Mouse (Mus musculus) CH12.LX (cell line): ENCODE results near the gene Vps45. TPM values are rescaled to one million over a fixed set of nuclear protein-coding genes. Genes with fewer than 3 reads are reported as not detected.

Experiments
- DNase-seq: peaks from one replicate; pipeline ENCODE4 v3.0.0-alpha.2; 2013; ENCODE audit errors: extremely low read depth
- H3K27ac ChIP-seq: 2 replicates; pipeline ENCODE4 v1.5.1; 2012; ENCODE audit warnings: low read depth, mild to moderate bottlenecking, control low read depth, moderate library complexity; ENCODE audit not compliant: insufficient read depth
- H3K27me3 ChIP-seq: replicated peaks from 2 replicates; pipeline ENCODE3; 2012; ENCODE audit warnings: inconsistent platforms
- H3K36me3 ChIP-seq, 2 experiments: replicated peaks in 1 of 2; 2 replicates each; pipeline versions ENCODE3 to v1.6.1; 2012; ENCODE audit warnings: inconsistent platforms in 1 of 2, low read length in 1 of 2, mild to moderate bottlenecking in 1 of 2, mixed read lengths in 1 of 2, moderate library complexity in 1 of 2; ENCODE audit not compliant: control insufficient read depth in 1 of 2, insufficient read depth in 1 of 2
- H3K4me1 ChIP-seq, 2 experiments: 2 replicates each; pipeline ENCODE4 v1.6.1; 2012; ENCODE audit warnings: inconsistent platforms in 1 of 2, moderate library complexity in 1 of 2; ENCODE audit not compliant: insufficient read depth in 2 of 2, control insufficient read depth in 1 of 2
- H3K4me2 ChIP-seq: 2 replicates; pipeline ENCODE4 v1.6.1; 2012; ENCODE audit warnings: low read depth, mild to moderate bottlenecking, control low read depth; ENCODE audit not compliant: poor library complexity, insufficient read depth, severe bottlenecking
- H3K4me3 ChIP-seq, 3 experiments: fragments of 150-350 bp in 1 of 3; sonication (generic) in 1 of 3; replicated peaks in 1 of 3; 2 replicates each; pipeline versions ENCODE3 to v1.5.1; 2011 to 2012; ENCODE audit warnings: low read depth in 2 of 3, low read length in 2 of 3, mild to moderate bottlenecking in 2 of 3, moderate library complexity in 2 of 3, control low read depth in 1 of 3, improper control_type of control experiment in 1 of 3, inconsistent platforms in 1 of 3, mixed read lengths in 1 of 3; ENCODE audit not compliant: poor library complexity in 1 of 3
- H3K79me2 ChIP-seq: replicated peaks from 2 replicates; pipeline ENCODE4 v1.6.1; 2012; ENCODE audit warnings: mild to moderate bottlenecking, moderate library complexity; ENCODE audit not compliant: control insufficient read depth, poor library complexity, insufficient read depth, severe bottlenecking; ENCODE audit errors: extremely low read depth
- H3K9ac ChIP-seq: 2 replicates; pipeline ENCODE4 v1.6.1; 2012; ENCODE audit warnings: low read depth, mild to moderate bottlenecking, control low read depth, moderate library complexity; ENCODE audit not compliant: insufficient read depth
- H3K9me3 ChIP-seq: replicated peaks from 2 replicates; pipeline ENCODE3; 2012; ENCODE audit warnings: low read length, inconsistent platforms, mixed read lengths
- BHLHE40 ChIP-seq: IDR thresholded peaks from 2 replicates; pipeline ENCODE4 v1.6.1; 2011; ENCODE audit warnings: mild to moderate bottlenecking, low read depth, low read length, improper control_type of control experiment
- CHD1 ChIP-seq: IDR thresholded peaks from 2 replicates; pipeline ENCODE4 v1.6.1; 2012; ENCODE audit warnings: low read depth, low read length, improper control_type of control experiment, inconsistent platforms
- CTCF ChIP-seq, 2 experiments: IDR thresholded peaks in 1 of 2; conservative IDR thresholded peaks in 1 of 2; 2 replicates each; pipeline ENCODE4 v1.5.1; 2011 to 2012; ENCODE audit warnings: low read depth in 2 of 2, low read length in 2 of 2, improper control_type of control experiment in 1 of 2, inconsistent platforms in 1 of 2, mild to moderate bottlenecking in 1 of 2, moderate library complexity in 1 of 2
- E2F4 ChIP-seq: IDR thresholded peaks from 2 replicates; pipeline ENCODE4 v1.6.1; 2011; ENCODE audit warnings: low read depth, low read length, improper control_type of control experiment; ENCODE audit not compliant: insufficient replicate concordance
- ELF1 ChIP-seq: IDR thresholded peaks from 2 replicates; pipeline ENCODE4 v1.6.1; 2014; ENCODE audit warnings: low read depth, mild to moderate bottlenecking, inconsistent platforms, low read length, improper control_type of control experiment
- GABPA ChIP-seq: IDR thresholded peaks from 2 replicates; pipeline ENCODE4 v1.6.1; 2012; ENCODE audit warnings: low read depth, low read length, improper control_type of control experiment, inconsistent platforms; ENCODE audit not compliant: insufficient replicate concordance
- IRF4 ChIP-seq: IDR thresholded peaks from 2 replicates; pipeline ENCODE4 v1.6.1; 2014; ENCODE audit warnings: low read depth, mild to moderate bottlenecking, inconsistent platforms, low read length, improper control_type of control experiment
- JUN ChIP-seq: IDR thresholded peaks from 2 replicates; pipeline ENCODE4 v1.6.1; 2011; ENCODE audit warnings: low read depth, mild to moderate bottlenecking, low read length, improper control_type of control experiment, moderate library complexity; ENCODE audit not compliant: insufficient read depth
- JUND ChIP-seq: conservative IDR thresholded peaks from 2 replicates; pipeline ENCODE4 v1.6.1; 2011; ENCODE audit warnings: low read depth, low read length, improper control_type of control experiment
- KAT2A ChIP-seq: IDR thresholded peaks from 2 replicates; pipeline ENCODE4 v1.6.1; 2012; ENCODE audit warnings: low read length, improper control_type of control experiment, inconsistent platforms; ENCODE audit not compliant: insufficient replicate concordance
- MAFK ChIP-seq: IDR thresholded peaks from 2 replicates; pipeline ENCODE4 v1.6.1; 2011; ENCODE audit warnings: low read length, improper control_type of control experiment; ENCODE audit not compliant: insufficient replicate concordance
- MAZ ChIP-seq: IDR thresholded peaks from 2 replicates; pipeline ENCODE4 v1.6.1; 2012; ENCODE audit warnings: low read depth, mild to moderate bottlenecking, inconsistent platforms, low read length, improper control_type of control experiment, moderate library complexity
- MEF2A ChIP-seq: IDR thresholded peaks from 2 replicates; pipeline ENCODE4 v1.6.1; 2014; ENCODE audit warnings: low read depth, mild to moderate bottlenecking, inconsistent platforms, low read length, improper control_type of control experiment, borderline replicate concordance
- NELFE ChIP-seq: IDR thresholded peaks from 2 replicates; pipeline ENCODE4 v1.6.1; 2011; ENCODE audit warnings: low read depth, low read length, improper control_type of control experiment
- NRF1 ChIP-seq: IDR thresholded peaks from 2 replicates; pipeline ENCODE4 v1.6.1; 2014; ENCODE audit warnings: low read depth, mild to moderate bottlenecking, inconsistent platforms, low read length, improper control_type of control experiment, moderate library complexity
- PAX5 ChIP-seq: IDR thresholded peaks from 2 replicates; pipeline ENCODE4 v1.6.1; 2012; ENCODE audit warnings: low read length, inconsistent platforms, mixed read lengths
- POLR2A ChIP-seq: IDR thresholded peaks from 2 replicates; pipeline ENCODE4 v1.6.1; 2011; ENCODE audit warnings: low read depth, mild to moderate bottlenecking, improper control_type of control experiment, low read length
- POLR2AphosphoS2 ChIP-seq: IDR thresholded peaks from 2 replicates; pipeline ENCODE4 v1.6.1; 2011; ENCODE audit warnings: low read depth, low read length, improper control_type of control experiment
- RCOR1 ChIP-seq: conservative IDR thresholded peaks from 2 replicates; pipeline ENCODE4 v1.6.1; 2012; ENCODE audit warnings: low read depth, mild to moderate bottlenecking, inconsistent platforms, low read length, improper control_type of control experiment
- SMC3 ChIP-seq: IDR thresholded peaks from 2 replicates; pipeline ENCODE4 v1.6.1; 2011; ENCODE audit warnings: low read depth, low read length, improper control_type of control experiment
- TCF12 ChIP-seq: IDR thresholded peaks from 2 replicates; pipeline ENCODE4 v1.6.1; 2014; ENCODE audit warnings: low read depth, mild to moderate bottlenecking, inconsistent platforms, low read length, improper control_type of control experiment
- USF1 ChIP-seq: IDR thresholded peaks from 2 replicates; pipeline ENCODE4 v1.6.1; 2014; ENCODE audit warnings: low read depth, mild to moderate bottlenecking, inconsistent platforms, low read length, improper control_type of control experiment
- ZC3H11A ChIP-seq: IDR thresholded peaks from 2 replicates; pipeline ENCODE4 v1.6.1; 2012; ENCODE audit warnings: low read depth, mild to moderate bottlenecking, inconsistent platforms, low read length, improper control_type of control experiment
- ZMIZ1 ChIP-seq: IDR thresholded peaks from 2 replicates; pipeline ENCODE4 v1.6.1; 2012; ENCODE audit warnings: low read depth, mild to moderate bottlenecking, inconsistent platforms, low read length, improper control_type of control experiment
- ZNF384 ChIP-seq: IDR thresholded peaks from 2 replicates; pipeline ENCODE4 v1.6.1; 2012; ENCODE audit warnings: low read depth, low read length, improper control_type of control experiment, inconsistent platforms
- dilution Hi-C: fragments of 300-500 bp; cut with MboI; formaldehyde crosslinking; loops from 2 replicates; pipeline ENCODE4 v1.14.3; 2020; ENCODE audit warnings: low sequenced_read_pairs; ENCODE audit not compliant: extremely low pct_unique_long_range_greater_than_20kb, extremely low pct_ligation_motif_present
- in situ Hi-C: fragments of 300-500 bp; cut with MboI; formaldehyde crosslinking; loops from 3 replicates; pipeline ENCODE4 v1.14.3; 2019; ENCODE audit warnings: low sequenced_read_pairs, low pct_ligation_motif_present, low pct_unique_long_range_greater_than_20kb, mixed read lengths
- polyA plus RNA-seq: library from polyadenylated mRNA; unstranded; fragments of >175 nt; gene quantifications from 2 replicates; pipeline ENCODE4 v1.2.1, GENCODE M21; 2012; ENCODE audit warnings: low read depth; ENCODE audit not compliant: insufficient read length
- total RNA-seq, 2 experiments: library from RNA; depleted of rRNA; stranded (reverse); fragments of 300-350 nt in 1 of 2; fragments of >200 nt in 1 of 2; gene quantifications; 2 replicates each; pipeline ENCODE4 v1.2.3; 2012 to 2014

The Vps45 gene
- total and polyA plus RNA-seq, 3 experiments, result 16.2 to 20.8 (median 16.8) TPM

GRCm38 (mm10) chr3:96016257-96016889 lies 41.9 kb downstream of the Vps45 start:
- TF ChIP-seq GABPA (no peak), MAZ (no peak), NELFE (no peak), POLR2AphosphoS2 (no peak), SMC3 (no peak), ZMIZ1 (no peak), ZNF384 (no peak), BHLHE40 (no peak), RCOR1 (no peak), ZC3H11A (no peak), CTCF (conservative IDR thresholded peaks at IDR 0.05 in 1 of 2, IDR thresholded peaks at IDR 0.05 in 1 of 2; ENCODE audit: low read depth in 2 of 2, low read length in 2 of 2) (no peak), NRF1 (no peak), KAT2A (no peak)
- in situ Hi-C loops, result no loop called here
- dilution Hi-C loops, result no loop called here
- no peak for DNase-seq
- Histone ChIP-seq H3K36me3 (peaks cover 5 to 10% of the 10 kb centered on the region in 2 experiments), H3K9me3 (no peaks in the 10 kb centered on the region), H3K4me3 (no peak overlapping the region), H3K4me2 (no peak overlapping the region), H3K79me2 (no peaks in the 10 kb centered on the region), H3K4me1 (peaks cover 0 to 9% of the 10 kb centered on the region in 2 experiments; a peak in 2 of 4 replicates), H3K27me3 (no peaks in the 10 kb centered on the region), H3K27ac (no peak overlapping the region), H3K9ac (no peak overlapping the region)

- Histone ChIP-seq H3K27ac (no peak overlapping the region), H3K4me1 (peaks cover 0 to 9% of the 10 kb centered on the region in 2 experiments; a peak in 2 of 4 replicates), H3K4me2 (no peak overlapping the region), H3K9ac (no peak overlapping the region), H3K27me3 (no peaks in the 10 kb centered on the region), H3K4me3 (no peak overlapping the region)
- dilution Hi-C loops (no loop called here), in situ Hi-C loops (no loop called here)
- DNase-seq, result no peak
- TF ChIP-seq KAT2A, result no peak
- TF ChIP-seq PAX5, result no peak
- no peak for TF ChIP-seq SMC3
- TF ChIP-seq GABPA, result no peak
- no peak for TF ChIP-seq MAFK
- TF ChIP-seq MEF2A, result no peak
- TF ChIP-seq ELF1, result no peak
- no peak for TF ChIP-seq JUN
- TF ChIP-seq USF1, result no peak
- no peak for TF ChIP-seq JUND
- TF ChIP-seq IRF4, result no peak
- TF ChIP-seq POLR2A, result no peak
- no peak for TF ChIP-seq E2F4
- no peak for TF ChIP-seq TCF12
- no peak for TF ChIP-seq CHD1
- TF ChIP-seq, all 38 proteins: peak for 0
- Histone ChIP-seq H3K9me3 (no peaks in the 10 kb centered on the region), H3K79me2 (no peaks in the 10 kb centered on the region), H3K36me3 (peaks cover 5 to 11% of the 10 kb centered on the region in 2 experiments)
These were observed 42.6 kb downstream of the Vps45 start for GRCm38 (mm10) chr3:96015681-96016080.
